Mouse (Mus musculus) megakaryocyte, embryonic 14.5 days (primary cell): ENCODE results near the gene Trp53i11. TPM values are rescaled to one million over a fixed set of nuclear protein-coding genes. Genes with fewer than 3 reads are reported as not detected.
A peak's percentile ranks its signal among the peaks of the same experiment; 100 is the strongest.

Experiments
- H3K27me3 ChIP-seq: replicated peaks from 2 replicates; pipeline ENCODE3; 2012; ENCODE audit warnings: inconsistent platforms
- H3K36me3 ChIP-seq: replicated peaks from 2 replicates; pipeline ENCODE3; 2012; ENCODE audit warnings: low read length, inconsistent platforms, mixed read lengths
- H3K4me1 ChIP-seq: 2 replicates; pipeline ENCODE4 v1.6.1; 2012; ENCODE audit warnings: inconsistent platforms
- H3K4me3 ChIP-seq: replicated peaks from 2 replicates; pipeline ENCODE3; 2012; ENCODE audit warnings: moderate library complexity, mild to moderate bottlenecking, inconsistent platforms
- H3K9me3 ChIP-seq: 2 replicates; pipeline ENCODE4 v1.6.1; 2012; ENCODE audit warnings: inconsistent platforms
- FLI1 ChIP-seq: IDR thresholded peaks from 2 replicates; pipeline ENCODE4 v1.6.1; 2012; ENCODE audit warnings: low read length, inconsistent platforms, mixed read lengths
- GATA1 ChIP-seq: IDR thresholded peaks from 3 replicates; pipeline ENCODE4 v1.6.1; 2012; ENCODE audit warnings: mixed read lengths, low read length, inconsistent platforms, borderline replicate concordance
- polyA plus RNA-seq: library from polyadenylated mRNA; stranded (reverse); fragments of >175 nt; gene quantifications from 2 replicates; pipeline ENCODE4 v1.2.3, GENCODE M21; 2012; ENCODE audit warnings: low replicate concordance; ENCODE audit not compliant: insufficient read depth

Gene Trp53i11
- polyA plus RNA-seq, 1 experiment = 2.0 TPM

DNA sequence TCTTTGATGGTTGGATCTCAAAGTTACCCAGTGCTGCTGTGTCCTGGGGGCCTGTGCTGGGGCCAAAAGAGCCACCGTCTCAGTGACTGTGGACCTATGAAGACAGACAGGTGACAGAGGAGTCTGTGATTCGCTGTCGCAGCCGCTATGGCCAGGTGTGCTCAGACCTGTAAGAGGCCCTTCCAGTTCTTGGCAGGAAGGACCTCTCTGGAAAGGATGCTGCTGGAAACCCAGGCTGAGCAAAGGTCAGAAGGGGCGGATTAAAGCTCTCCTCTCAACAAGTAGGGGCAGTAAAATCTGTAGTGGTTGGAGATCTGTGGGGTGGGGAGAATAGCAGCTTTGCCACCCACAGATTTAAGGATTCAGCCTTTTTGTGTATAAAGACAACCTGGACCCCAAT, 7.7 kb upstream of the Trp53i11 start:
- no peaks in the 10 kb centered on the region for H3K36me3 ChIP-seq
- peaks cover 21% of the 10 kb centered on the region for H3K4me1 ChIP-seq
- no peaks in the 10 kb centered on the region for H3K9me3 ChIP-seq
- no peak overlapping the region for H3K4me3 ChIP-seq
- peaks cover 93% of the 10 kb centered on the region for H3K27me3 ChIP-seq
- TF ChIP-seq FLI1 = no peak

DNA sequence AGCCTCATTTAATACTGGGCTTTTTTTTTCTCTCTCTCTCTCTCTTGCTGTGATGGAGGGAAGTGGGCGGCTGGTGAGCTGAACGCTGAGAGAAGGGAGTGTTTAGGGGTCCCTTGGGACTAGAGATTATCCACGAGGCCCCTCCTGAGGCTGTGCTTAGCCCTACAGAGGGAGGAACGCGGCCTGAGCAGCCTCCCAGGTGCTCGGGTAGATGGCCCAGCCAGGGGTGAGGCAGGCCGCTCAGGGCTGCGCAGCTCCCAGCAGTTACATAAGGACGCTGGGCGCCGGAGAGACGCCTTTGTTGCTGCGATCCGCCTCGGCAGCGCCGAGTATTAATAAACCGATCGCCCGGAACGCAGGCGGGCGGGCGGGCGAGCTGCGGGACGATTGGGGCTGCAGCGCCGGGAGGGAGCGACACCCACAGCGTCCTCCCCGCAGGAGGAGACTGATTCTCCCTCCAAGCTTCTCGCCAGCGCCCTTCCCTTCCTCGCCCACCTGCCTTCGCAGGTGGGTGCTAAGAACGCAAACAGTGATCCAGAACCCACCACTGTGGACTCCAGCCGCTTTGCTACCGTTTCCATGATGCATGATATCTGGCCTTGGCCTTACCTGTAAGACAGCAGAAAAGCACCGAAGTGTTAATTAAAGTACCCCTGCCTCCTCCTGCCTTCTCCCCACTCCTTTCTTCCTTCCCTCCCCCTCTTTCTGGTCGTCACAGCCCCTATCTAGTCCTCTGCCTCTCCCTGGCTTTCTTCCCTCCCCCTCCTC, 7.1 kb upstream of the Trp53i11 start:
- Histone ChIP-seq H3K36me3 (no peaks in the 10 kb centered on the region), H3K4me1 (peaks cover 21% of the 10 kb centered on the region), H3K27me3 (peaks cover 96% of the 10 kb centered on the region), H3K9me3 (no peaks in the 10 kb centered on the region), H3K4me3 (peak overlapping the region; percentile 4)
- TF ChIP-seq FLI1 = no peak
- TF ChIP-seq GATA1 = no peak

- H3K4me3 ChIP-seq = no peak overlapping the region
- H3K36me3 ChIP-seq = no peaks in the 10 kb centered on the region
- H3K4me1 ChIP-seq = peaks cover 29% of the 10 kb centered on the region
- H3K9me3 ChIP-seq = no peaks in the 10 kb centered on the region
- no peak for TF ChIP-seq GATA1
- no peak for TF ChIP-seq FLI1
- H3K27me3 ChIP-seq = peaks cover 98% of the 10 kb centered on the region
Measured at GRCm38 (mm10) chr2:93182859-93183258, 4.5 kb upstream of the Trp53i11 start.

GRCm38 (mm10) chr2:93188020-93188760, 842 bp downstream of the Trp53i11 start:
- TF ChIP-seq FLI1 (no peak), GATA1 (no peak)
- H3K27me3 ChIP-seq = peaks cover 97% of the 10 kb centered on the region
- no peaks in the 10 kb centered on the region for H3K36me3 ChIP-seq
- H3K4me3 ChIP-seq = peak overlapping the region; percentile 90
- peaks cover 33% of the 10 kb centered on the region for H3K4me1 ChIP-seq
- H3K9me3 ChIP-seq = no peaks in the 10 kb centered on the region

GRCm38 (mm10) chr2:93188761-93189458, 1.6 kb downstream of the Trp53i11 start:
- TF ChIP-seq FLI1 (no peak), GATA1 (no peak)
- peaks cover 96% of the 10 kb centered on the region for H3K27me3 ChIP-seq
- H3K4me3 ChIP-seq = peak overlapping the region; percentile 90
- no peaks in the 10 kb centered on the region for H3K36me3 ChIP-seq
- H3K9me3 ChIP-seq = no peaks in the 10 kb centered on the region
- peaks cover 33% of the 10 kb centered on the region for H3K4me1 ChIP-seq

GRCm38 (mm10) chr2:93190771-93191487, 3.6 kb downstream of the Trp53i11 start:
- H3K27me3 ChIP-seq = peaks cover 95% of the 10 kb centered on the region

DNA sequence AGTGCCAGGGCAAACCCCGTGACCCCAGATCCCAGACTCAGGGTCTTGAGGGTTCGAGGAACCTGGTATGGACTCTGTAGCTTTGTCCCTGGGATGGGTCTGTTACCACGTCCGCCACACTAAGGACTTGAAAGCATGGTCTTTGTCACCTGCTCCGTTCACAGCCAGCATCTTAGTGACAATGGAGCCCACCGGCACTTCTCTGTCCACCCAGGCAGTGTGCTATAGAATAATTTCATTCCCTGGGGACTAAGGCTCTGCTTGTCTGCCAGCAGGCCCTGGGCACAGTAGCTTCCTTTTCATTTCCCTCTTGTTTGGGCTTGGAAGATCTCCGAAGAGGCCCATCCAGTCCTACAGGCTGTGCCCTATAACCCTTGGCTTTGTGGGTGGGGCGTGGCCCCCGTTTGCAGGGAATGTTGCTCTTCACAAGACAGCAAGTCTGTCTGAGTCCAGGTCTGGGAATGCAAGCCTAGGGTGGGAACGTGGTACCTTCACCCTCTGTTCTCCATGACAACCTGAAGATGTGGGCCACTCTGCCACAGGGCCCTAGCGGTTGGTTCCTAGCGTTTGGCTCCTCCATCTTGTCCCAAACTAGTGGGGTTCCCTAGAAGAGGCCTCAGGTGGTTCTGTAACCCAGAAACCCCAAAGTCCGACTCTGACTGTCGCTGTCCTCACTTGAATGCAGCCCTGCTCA, 4.3 kb downstream of the Trp53i11 start:
- H3K9me3 ChIP-seq = no peaks in the 10 kb centered on the region
- H3K4me1 ChIP-seq = peaks cover 33% of the 10 kb centered on the region
- TF ChIP-seq GATA1 = no peak
- TF ChIP-seq FLI1 = no peak
- H3K36me3 ChIP-seq = no peaks in the 10 kb centered on the region
- peaks cover 95% of the 10 kb centered on the region for H3K27me3 ChIP-seq
- H3K4me3 ChIP-seq = no peak overlapping the region

More at GRCm38 (mm10) chr2:93190771-93191487, 3.6 kb downstream of the Trp53i11 start:
- H3K4me3 ChIP-seq = no peak overlapping the region
- TF ChIP-seq FLI1 (no peak), GATA1 (no peak)
- no peaks in the 10 kb centered on the region for H3K36me3 ChIP-seq
- no peaks in the 10 kb centered on the region for H3K9me3 ChIP-seq
- peaks cover 33% of the 10 kb centered on the region for H3K4me1 ChIP-seq

DNA sequence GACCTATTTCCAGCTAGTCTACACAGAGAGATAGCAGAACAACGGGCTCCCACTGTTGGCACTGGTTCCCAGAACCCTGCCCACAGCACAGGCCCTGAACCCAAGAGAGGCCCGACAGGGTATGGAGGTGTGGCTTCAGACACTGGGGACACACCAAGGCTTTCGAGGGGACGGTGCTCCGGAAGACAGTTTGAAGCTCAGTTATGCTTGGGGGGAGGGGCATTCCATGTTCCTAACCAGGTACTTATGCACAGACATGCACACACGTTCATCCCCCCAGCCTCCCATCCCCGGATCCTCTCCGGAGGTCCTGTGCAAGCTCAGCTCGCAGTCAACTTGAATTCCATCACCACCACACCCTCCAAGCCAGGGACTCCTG, 4.8 kb downstream of the Trp53i11 start:
- peaks cover 95% of the 10 kb centered on the region for H3K27me3 ChIP-seq
- H3K4me3 ChIP-seq = no peak overlapping the region
- TF ChIP-seq FLI1 (no peak), GATA1 (no peak)
- peaks cover 31% of the 10 kb centered on the region for H3K4me1 ChIP-seq
- no peaks in the 10 kb centered on the region for H3K36me3 ChIP-seq
- H3K9me3 ChIP-seq = no peaks in the 10 kb centered on the region

- Histone ChIP-seq H3K36me3 (no peaks in the 10 kb centered on the region), H3K4me1 (peaks cover 26% of the 10 kb centered on the region), H3K27me3 (peaks cover 95% of the 10 kb centered on the region), H3K4me3 (peak overlapping the region; percentile 75), H3K9me3 (no peaks in the 10 kb centered on the region)
- TF ChIP-seq GATA1 (no peak), FLI1 (no peak)
Measured at GRCm38 (mm10) chr2:93192671-93193080, 5.3 kb downstream of the Trp53i11 start.
